Mouse (Mus musculus) NIH3T3 (cell line): ENCODE data around the gene Ptpdc1.

ENCODE experiments used
- DNase-seq: peaks from one replicate; pipeline ENCODE4 v3.0.0-alpha.2; 2012; ENCODE audit warnings: low read depth

Gene Ptpdc1

DNA sequence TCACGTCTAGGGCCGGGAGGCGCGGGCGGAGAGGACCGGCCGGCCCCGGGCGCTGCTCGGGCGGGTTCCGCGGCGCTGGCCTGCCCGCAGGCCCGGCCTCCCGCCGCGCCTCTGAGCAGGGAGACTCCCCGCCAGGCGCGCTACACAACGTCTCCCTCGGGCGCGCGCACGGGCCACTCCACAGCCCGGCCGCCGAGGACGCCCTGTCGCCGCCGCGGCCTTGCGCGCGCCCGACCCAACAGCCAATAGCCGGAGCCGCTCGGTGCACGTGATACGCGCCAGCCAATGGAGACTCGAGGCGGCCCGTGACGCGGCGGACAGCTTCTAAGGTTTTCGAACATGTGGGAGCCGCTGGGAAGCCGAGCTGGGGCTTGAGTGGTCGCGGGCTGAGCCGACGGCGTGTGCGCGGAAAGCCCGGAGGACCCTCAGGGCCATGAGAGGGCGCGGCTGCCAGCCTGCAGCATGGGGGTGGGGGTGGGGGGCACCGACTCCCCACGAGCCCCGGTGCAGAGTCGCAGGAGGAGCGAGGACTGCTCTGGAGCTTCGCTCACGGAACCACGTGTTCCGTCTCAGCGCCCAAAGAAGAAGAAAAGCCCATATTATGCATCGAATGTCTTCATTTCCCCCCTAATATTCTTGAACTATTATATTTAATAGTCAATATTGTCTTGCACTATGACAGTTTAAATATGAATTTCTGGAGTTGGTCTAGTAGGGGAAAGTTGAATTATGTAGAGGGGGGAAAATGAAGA lies at the start of gene Ptpdc1:
TSS of gene Ptpdc1 (minus strand) at position 232 of the 752 bp plus-strand sequence.
- peak; percentile 97 for DNase-seq

DNA sequence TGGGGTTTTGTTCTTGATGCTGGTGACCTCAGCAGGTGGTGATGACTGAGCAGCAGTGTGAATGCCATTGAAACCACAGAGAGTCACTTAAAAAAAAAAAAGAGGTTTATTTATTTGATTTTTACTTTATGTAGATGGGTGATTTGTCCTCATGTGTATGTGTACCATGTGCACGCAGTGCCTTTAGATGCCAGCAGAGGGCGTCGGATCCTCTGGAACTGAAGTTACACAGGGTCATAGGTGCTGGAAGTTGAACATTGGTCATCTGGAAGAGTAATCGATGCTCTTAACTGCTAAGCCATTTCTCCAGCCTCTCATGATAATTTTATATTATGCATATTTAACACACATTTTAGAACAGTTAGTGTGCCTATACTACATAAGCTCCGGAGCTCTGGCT lies 49.1 kb upstream of the Ptpdc1 start:
- no peak for DNase-seq

DNA sequence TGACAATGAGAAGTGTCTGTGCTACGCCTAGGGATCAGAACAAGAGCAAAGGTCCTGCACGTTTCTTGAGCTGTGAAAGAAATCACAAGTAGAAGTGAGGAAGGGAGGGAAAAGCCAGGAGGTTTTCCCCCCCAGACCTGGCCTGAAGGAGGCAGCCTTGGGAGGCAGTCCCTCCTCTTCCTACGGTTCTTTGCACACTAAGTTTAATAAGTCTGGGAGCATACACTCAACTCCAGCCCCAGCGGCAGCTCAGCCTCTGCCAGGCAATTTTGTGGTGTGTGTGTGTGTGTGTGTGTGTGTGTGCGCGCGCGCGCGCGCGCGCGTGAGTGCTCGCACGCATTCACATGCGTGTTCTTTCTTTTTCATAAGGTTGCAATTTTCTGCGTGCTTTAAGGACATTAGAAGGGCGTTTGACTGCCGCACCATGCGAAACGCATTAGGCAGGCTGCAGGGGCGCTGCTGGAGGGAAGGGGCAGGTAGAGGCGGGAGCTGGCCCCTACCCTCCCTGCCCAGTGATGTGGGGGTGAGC lies 46.9 kb upstream of the Ptpdc1 start:
- peak; percentile 24 for DNase-seq

DNA sequence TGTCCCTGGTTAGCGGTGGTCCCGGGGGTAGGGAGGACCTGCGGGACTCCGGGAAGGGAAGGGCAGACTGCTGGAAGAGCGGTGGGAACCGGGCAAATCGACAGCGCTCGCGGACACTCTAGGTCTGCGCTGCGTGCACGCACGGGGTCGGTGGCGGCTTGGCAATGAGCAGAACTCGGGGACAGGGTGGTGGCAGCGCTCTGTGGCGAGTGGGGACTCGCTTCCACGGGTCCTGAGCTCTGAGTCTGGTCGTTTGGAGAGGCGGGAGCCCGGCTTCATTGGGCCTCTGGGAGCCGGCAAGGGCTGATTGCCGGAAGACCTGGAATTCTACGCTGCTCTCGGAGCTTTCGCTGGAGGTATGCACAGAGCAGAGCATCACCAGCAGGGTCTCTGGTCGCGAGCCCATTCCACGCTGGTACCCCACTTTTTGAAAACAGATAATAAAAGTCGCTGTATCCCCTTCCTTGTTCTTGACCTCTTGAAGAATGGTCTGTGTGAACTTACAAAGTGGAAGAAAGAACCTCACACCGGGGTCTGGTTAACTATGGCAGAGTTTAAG lies 43.6 kb upstream of the Ptpdc1 start:
- no peak for DNase-seq

DNA sequence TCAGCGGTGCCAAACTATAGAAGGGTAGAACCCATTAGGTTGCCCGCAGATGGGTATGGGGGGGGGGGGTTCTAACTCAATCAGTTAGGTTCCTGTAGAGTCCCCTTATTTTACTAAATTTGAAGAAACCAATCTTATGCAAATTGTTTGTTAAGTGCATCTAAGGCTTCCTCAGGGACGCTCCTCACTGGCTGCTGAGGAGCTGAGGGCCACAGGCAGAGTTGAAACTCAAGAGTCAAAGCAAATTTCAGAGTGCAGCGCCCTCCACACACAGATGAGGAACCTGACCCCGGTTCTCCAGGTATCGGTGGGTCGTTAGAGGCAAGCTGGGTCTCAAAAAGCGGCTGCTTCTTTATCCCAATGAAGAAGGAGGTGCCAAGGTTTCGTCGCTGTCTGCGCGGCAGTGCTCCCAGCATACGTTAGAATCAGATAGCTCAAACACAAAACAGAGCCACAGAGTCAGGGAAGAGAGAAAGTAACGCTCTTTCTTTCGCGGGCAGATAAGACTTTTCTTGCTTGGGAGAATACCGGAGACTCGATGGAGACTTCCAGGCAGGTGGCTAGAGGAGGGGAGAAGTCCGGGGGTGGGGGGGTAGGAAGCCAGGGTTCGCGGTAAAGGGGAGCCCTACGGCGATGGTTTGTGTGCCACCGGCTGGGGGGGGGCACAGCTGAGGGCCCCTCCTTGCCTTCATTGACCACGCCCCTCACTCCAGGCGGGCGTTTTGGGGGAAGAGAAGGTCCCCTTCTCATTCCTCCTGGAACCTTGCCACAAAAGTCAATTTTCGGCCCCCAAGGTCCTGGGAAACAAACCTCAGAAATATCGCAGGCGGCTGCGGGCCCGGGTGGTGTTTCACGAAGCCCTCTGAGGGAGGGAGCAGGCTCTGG lies 42.9 kb upstream of the Ptpdc1 start:
- DNase-seq = no peak

DNA sequence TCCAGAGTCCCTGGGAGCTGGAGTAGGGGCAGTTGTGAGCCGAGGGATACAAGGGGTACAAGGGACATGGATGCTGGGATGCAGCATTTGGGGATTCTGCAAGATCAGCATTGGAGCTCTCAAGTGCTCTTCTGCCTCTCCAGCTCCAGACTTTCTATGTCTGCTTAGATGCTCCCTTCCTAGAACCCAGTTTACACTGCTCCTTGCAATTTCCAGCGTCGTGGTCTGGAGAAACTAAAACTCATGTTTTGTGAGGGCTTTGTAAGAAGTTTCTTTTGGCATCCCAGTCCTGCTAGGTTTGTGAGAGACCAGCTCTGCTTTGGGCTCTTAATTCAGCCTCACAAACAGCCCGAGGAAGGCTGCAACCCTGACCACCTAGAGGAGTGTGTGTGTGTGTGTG lies 42.0 kb upstream of the Ptpdc1 start:
- no peak for DNase-seq

DNA sequence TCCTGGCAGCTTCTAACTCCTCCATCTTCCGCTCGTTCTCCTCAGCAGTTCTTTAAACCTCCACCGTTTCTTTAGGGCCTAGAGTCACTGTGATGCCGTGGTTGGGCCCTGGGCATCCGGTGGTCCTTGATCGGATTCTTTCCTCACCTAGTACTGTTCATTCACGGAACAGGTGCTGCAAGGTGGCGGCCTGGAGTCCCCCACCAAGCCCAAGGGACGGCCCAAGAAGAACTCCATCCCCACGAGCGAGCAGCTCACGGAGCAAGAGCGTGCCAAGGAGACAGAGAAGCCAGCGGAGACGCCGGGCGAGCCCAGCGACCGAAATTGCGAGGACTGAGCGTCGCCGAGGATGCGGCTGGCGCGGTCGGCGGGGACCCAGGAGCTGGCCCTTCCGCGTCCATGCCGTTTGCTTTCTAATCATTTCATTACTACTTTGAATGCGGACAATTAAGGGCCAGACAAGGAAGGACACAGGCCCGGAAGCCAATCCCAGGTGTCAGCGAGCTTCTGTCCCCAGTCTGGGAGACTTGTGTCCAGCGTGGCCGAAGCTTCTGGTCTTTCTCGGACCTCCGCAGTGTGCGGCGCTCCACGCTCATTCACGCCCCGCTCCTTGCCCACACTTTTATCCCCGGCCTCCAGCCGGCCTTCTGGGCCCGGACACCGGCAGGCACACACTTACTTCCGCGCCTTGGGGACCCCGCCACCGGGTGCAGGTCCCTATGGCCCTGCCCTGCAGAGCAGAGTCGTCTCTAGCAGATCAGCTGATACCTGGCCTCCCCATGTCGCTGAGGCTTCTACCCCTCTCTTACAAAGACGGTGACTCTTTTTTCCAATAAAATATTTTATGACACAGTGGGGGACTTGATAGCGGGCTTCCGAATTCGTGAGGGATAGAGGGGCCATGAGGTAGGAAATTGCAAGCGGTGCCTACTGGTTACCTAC lies 40.5 kb upstream of the Ptpdc1 start:
- DNase-seq = no peak

DNA sequence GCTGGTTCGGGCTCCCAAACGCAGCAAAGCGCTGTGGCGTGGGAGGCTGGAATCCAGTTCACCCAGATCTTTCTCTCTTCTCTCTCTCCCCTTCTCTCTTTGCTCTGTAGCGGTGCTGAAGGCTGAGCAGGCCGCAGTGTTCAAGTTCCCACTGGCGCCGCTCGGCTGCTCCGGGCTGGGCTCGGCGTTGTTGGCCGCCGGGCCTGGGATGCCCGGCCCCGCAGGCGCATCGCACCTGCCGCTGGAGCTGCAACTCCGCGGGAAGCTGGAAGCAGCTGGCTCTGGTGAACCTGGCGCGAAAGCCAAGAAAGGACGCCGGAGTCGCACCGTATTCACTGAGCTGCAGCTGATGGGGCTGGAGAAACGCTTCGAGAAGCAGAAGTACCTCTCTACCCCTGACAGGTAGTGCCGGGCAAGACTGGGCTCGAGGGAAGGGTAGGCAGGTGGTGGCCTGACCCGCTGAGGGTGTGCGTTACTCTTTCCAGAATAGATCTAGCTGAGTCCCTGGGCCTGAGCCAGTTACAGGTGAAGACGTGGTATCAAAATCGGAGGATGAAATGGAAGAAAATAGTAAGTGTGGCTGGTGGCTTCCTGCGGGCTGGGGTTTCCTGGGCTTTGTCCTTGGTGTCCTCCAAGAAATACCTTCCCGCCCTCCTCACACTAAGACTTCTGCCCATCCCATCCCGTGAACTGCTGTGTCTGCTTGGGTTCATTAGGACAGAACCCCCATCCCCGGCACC lies 39.6 kb upstream of the Ptpdc1 start:
- DNase-seq = no peak

DNA sequence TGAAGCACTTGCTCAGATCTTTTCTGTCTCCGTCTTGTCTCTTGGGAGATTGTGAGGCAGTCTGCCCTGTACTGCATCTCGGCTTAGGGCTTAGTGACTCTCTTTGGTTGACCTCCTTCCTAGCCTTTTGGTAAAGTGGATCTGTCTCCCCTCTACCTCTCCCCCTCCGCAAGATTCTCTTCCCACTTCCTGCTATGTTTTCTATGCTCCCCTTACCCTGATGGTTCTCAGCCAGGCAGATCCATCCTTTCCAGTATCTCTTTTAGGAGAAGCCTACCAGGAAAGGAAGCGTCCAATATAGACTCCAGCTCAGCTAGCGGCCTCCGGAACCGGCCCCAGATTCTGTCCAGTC lies 38.5 kb upstream of the Ptpdc1 start:
- no peak for DNase-seq

DNA sequence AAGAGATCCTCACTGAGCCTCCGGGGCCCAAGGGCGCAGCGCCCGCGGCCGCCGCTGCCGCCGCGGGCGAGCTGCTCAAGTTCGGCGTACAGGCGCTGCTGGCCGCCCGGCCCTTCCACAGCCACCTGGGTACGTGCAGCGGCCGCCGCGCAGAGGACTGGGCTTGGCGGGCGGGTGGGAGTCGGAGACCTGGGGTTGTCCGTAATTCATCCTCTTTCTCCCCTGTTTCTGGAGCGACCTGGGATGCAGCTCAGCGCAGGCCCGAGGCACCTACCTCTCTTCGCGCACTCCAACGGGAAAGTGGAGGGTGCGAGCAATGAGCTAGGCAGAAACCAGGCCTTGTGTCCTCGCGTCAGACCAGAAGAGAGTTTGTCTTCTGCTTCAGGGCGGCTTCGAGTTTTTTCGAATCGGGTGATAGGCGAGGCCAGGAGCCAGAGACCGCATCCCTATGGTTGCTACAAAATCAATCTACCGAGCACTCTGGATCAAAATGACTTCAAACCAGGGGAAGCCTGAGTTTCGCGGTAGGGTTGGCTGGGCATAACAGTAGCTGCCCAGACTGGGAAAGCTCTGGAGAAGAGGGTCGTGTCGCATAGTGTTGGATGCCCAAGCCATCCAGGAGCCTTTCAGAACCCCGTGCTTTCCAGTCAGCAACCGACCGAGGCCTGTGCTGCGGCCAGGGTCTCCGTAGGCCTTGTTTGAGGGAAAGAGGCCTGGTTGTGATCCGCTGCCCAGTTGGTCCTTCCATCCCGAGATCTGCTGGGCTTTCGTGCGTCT lies 37.9 kb upstream of the Ptpdc1 start:
- no peak for DNase-seq

DNA sequence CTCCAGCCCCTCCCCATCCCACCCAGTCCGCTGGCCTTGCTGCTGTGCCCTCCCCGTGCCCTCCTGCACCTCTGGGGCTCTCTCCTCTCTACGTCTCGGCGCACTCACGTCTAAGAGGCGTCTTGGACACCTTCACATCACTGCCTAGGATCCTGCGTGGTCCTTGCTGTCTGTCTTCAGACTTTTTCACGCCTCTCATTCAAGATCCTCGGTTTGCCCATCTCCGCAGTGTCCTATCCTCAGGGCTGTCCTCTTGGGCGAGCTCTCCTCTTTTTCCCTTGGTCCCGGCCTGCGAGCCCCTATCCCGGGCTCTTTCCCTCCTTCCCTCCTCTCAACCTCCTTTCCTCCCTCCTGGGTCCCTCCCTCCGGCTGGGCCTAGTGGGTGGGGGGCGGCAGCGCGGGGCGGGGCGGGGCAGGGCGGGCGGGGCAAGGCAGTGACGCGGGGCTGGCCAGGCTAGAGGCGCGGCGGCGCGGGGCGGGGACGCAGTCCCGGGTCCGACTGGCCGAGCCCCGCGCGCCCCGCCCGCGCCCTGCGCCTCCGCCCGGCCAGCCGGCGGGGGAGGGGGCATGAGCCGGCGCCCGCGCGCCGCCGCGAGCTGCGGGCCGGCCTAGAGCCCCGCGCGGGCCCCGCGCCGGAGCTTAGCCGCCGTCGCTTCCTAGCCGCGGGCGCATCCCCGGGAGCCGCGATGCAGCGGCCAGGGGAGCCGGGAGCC lies 37.1 kb upstream of the Ptpdc1 start, which contains the start of gene Barx1:
TSS of gene Barx1 (plus strand) at position 568 of the 713 bp plus-strand sequence.
- DNase-seq = no peak

DNA sequence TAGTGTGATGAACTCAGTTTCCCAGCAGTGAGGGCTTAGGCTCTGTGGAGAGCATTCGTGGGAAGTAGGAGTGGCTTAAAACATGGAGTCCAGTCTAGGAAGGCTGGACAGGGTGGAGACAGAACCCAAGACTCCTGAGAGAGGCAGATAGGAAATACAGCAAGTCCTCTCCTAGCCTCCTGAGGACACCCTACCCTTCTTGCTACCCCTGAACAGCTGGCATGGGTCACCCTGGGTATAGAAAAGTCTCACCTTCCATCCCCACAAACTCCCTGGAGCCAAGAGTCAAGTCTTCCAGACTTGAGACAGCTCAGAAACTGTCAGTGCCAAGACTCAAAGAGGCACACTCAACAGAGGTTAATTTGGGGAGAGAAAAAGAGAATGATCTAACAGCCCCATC lies 36.1 kb upstream of the Ptpdc1 start:
- DNase-seq = no peak

DNA sequence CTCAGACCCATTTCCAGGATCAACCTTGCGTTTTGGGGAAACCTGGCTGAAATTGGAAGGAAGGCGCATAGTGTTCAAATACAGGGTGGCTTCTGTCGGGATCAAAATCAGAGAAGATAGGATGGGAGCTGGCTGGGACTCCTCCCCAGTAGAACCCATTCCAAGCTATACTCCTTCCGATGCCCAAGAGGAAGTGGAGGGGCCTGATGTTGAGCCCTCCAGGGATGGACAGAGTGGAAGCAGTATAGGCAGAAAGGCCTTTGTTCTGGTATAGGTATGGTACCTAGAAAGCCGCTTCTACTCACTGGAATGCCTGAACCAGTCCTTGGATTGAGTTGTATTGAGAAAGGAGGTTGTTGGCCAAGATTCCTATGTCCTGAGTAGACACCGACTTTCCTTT lies 35.3 kb upstream of the Ptpdc1 start:
- no peak for DNase-seq

DNA sequence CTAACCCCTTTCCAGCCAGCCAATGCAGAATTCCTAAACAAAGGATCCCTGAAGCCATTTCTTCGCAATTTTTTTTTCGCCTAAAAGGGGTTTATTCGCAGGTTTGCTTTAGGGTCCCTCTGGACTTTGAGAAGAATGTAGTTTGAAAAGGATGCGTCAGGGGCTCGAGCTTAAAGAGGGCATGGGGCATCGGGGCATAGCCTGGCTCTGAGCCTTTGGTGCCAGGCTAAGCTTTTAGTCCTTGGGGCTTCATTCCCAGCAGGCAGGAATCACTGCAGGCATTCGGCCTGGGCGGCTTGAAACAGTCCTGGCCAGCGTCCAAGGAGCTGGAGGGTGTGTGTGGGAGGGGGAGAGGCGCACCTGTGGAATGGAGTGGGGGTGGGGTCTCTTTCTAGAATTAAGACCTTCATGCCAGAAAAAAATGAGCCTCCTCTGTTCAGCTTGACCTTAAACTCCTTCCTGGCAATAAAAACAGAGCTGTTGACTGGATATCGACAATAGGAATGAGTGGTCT lies 34.8 kb upstream of the Ptpdc1 start:
- DNase-seq = no peak

DNA sequence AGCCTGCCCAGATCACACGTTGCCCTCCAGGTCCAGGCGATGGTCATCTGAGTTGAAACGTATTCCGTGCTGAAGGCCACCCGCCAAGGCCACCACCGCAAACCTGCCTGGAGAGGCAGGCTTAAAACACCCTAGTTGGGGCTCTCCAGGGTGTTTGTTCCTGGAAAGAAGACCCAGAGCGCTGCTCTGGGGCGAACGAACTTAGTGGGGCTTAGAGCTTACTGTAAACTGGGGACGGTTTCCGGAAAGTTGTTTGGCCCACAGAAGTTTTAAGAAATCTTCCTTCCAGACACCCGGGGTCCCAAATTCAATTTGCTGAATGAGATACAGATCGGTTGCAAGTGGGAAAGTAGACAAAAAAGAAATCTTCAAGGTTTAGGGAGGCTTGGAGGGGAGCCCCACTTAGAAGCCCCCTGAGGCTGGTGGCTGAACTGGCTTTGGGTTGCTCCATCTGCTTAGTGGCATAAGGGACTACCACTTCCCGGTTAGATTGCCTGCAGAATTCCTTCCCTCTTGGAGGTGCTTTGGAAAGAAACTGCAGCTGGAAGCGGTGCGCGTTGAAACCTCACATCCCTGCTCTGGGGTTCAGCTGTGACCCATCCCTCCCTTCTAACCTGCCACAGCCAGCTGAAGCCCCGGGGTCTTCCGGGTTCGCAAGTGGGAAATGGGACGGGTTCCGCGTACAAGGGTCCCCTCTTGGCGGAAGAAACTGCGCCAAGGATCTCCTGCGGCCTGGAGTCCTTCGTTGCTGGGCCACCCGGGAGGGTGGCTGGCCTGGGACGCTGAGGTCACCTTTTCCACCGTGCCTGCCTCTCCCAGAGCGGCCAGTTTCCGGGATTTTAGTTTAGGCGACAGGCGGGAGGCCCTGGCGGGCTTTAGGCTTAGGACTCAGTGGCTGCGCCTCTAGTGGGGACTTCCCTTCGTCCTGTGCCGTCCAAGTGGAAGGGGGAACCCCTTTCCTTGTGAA lies 34.1 kb upstream of the Ptpdc1 start:
- no peak for DNase-seq

DNA sequence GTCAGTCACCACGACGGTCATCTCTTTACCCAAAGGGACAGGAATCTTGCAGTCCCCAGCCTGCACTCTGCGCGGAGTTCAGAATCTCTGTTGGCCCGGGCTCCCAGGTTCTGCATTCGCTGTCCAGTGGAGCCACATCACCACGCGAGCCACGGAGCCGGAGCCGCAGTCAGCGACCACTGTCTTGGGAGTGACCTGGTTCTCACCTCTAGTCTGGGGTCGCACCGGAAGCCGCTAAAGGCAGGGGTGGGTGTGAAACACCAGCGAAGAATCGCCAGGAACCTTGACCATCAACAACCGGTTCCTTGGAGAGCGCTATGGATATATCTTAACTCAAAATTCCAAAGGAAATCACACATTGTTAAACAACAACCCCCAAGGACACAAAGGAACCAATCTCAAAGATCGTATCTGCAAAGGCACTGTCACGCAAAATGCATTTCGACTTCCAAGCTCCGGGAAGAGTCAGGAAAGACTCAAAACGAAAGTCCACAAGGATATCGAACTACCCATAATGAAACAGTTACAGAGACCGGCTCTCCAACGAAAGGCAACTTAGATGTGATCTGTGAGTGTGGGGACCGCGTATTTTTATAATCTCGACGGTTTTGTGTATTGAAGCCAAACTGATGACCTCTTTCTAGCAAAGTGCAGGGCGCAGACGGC lies 33.3 kb upstream of the Ptpdc1 start:
- DNase-seq = no peak

DNA sequence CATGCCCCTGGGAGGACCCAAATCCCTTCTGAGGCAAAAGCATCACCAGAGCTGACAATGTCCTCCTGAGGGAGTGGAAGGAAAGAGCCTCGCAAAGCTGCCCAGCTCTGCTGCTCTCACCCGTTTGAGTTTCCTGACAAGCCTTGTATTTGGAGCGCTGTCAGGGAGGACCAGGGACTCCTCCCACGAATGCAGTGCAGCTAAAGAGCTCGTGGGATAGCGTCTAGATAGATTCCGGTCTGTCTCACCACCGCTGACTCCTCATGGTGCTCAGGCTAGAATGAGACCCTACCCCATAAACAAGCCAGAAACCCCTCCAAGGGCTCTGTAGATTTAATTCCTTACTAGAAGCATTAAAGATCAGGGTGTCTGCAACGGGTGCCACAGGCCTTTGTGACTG lies 32.3 kb upstream of the Ptpdc1 start:
- no peak for DNase-seq
